Mouse (Mus musculus): ENCODE data around the gene Syt1.

- no peak for TF ChIP-seq CTCF (IDR thresholded peaks at IDR 0.05)
- TF ChIP-seq EP300 (IDR thresholded peaks at IDR 0.05): no peak
Observed at GRCm38 (mm10) chr10:108798826-108799225, 212.0 kb downstream of the Syt1 start.
